9 mouse cellular contexts compared by ENCODE assay signal in genomic region chr14:61112404-61112803, GRCm38 (mm10). TPM values are rescaled to one million over a fixed set of nuclear protein-coding genes. Genes with fewer than 3 reads are reported as not detected.
DNase-seq lines count a peak whose midpoint lies in the region; ATAC-seq and TF ChIP-seq lines count a peak whose summit lies in the region.
"Had no signal": no experiment of that assay in that cellular context is flagged by ENCODE, and none has a peak within 500 bp of the region (broad histone marks: within the 10 kb centered on the region; RNA-seq: fewer than 3 reads in every experiment).

No protein-coding gene starts in this region.

- H3K4me2 ChIP-seq in heart, embryonic 12.5 days: no peak overlapping the region
- H3K4me2 ChIP-seq in forebrain, embryonic 16.5 days (ENCODE audit: low read length): 0 out of 2 replicates have a peak overlapping the region, but pooled peaks have one; percentile 13
- no peak overlapping the region for H3K4me2 ChIP-seq in hindbrain, postnatal 0 days (ENCODE audit: low read depth, low read length)
- 0 out of 2 replicates have a peak overlapping the region, but pooled peaks have one; percentile 18 for H3K4me2 ChIP-seq in midbrain, embryonic 16.5 days (ENCODE audit: low read length)

- 7% methylated on average over 11 of the region's 11 CpGs for WGBS in heart, embryonic 12.5 days
- WGBS in forebrain, embryonic 16.5 days: 1% methylated on average over 11 of the region's 11 CpGs
- WGBS in hindbrain, postnatal 0 days: 2% methylated on average over 11 of the region's 11 CpGs
- 3% methylated on average over 11 of the region's 11 CpGs for WGBS in midbrain, embryonic 16.5 days

- no peak for ATAC-seq in heart, embryonic 12.5 days (ENCODE audit: insufficient number of reproducible peaks, low FRiP score)
- peak; percentile 77 for ATAC-seq in forebrain, embryonic 16.5 days
- peak; percentile 81 for ATAC-seq in hindbrain, postnatal 0 days
- ATAC-seq in midbrain, embryonic 16.5 days: peak; percentile 78

- no peak overlapping the region for H3K9ac ChIP-seq in heart, embryonic 12.5 days
- no peak overlapping the region for H3K9ac ChIP-seq in forebrain, embryonic 16.5 days (replicated peaks; ENCODE audit: low read depth, low read length)
- no peak overlapping the region for H3K9ac ChIP-seq in hindbrain, postnatal 0 days (replicated peaks; ENCODE audit: low read length)
- H3K9ac ChIP-seq in midbrain, embryonic 16.5 days (ENCODE audit: low read depth, low read length): no peak overlapping the region

- no peak overlapping the region for H3K4me3 ChIP-seq in heart, embryonic 12.5 days
- no peak overlapping the region for H3K4me3 ChIP-seq in forebrain, embryonic 16.5 days (replicated peaks; ENCODE audit: low read length)
- H3K4me3 ChIP-seq in hindbrain, postnatal 0 days (ENCODE audit: low read length): no peak overlapping the region
- no peak overlapping the region for H3K4me3 ChIP-seq in midbrain, embryonic 16.5 days (ENCODE audit: low read depth, low read length)

- peak; percentile 42 to 87 for DNase-seq in heart, adult 18-20 months
- peak; percentile 40 for DNase-seq in cerebellum, adult 11-12 months
- DNase-seq in hindbrain, postnatal 0 days (ENCODE audit: low spot score): peak; percentile 93
- peak; percentile 80 to 81 for DNase-seq in left cerebral cortex, postnatal 25 days (ENCODE audit: low spot score in 2 of 2)
- peak; percentile 32 to 62 for DNase-seq in spleen, postnatal 14 days (ENCODE audit: low spot score in 2 of 2)

- H3K36me3 ChIP-seq in heart, embryonic 12.5 days: no peaks in the 10 kb centered on the region
- H3K36me3 ChIP-seq in forebrain, embryonic 16.5 days (ENCODE audit: control insufficient read depth, insufficient read depth): no peaks in the 10 kb centered on the region
- no peaks in the 10 kb centered on the region for H3K36me3 ChIP-seq in hindbrain, postnatal 0 days (ENCODE audit: insufficient read depth, low read length)
- no peaks in the 10 kb centered on the region for H3K36me3 ChIP-seq in midbrain, embryonic 16.5 days (ENCODE audit: control insufficient read depth, insufficient read depth, low read length)
- H3K36me3 ChIP-seq: G1E had no signal

- peak; percentile 93 for TF ChIP-seq CTCF in hindbrain, postnatal 0 days (IDR thresholded peaks at IDR 0.05; ENCODE audit: low read depth)

- no peaks in the 10 kb centered on the region for H3K4me1 ChIP-seq in heart, embryonic 12.5 days (replicated peaks)
- H3K4me1 ChIP-seq in forebrain, embryonic 16.5 days (replicated peaks; ENCODE audit: control insufficient read depth, insufficient read depth, low read length): 0 out of 2 replicates have a peak, but pooled peaks cover 2% of the 10 kb centered on the region
- H3K4me1 ChIP-seq in hindbrain, postnatal 0 days (ENCODE audit: insufficient read depth, low read length): no peaks in the 10 kb centered on the region
- H3K4me1 ChIP-seq in midbrain, embryonic 16.5 days (ENCODE audit: control insufficient read depth, insufficient read depth, low read length): no peaks in the 10 kb centered on the region

- intact Hi-C loops in left cerebral cortex, postnatal 25 days (cut with DNase I): loop anchor here (1.0 kb wide), 1 partner anchor 313 kb away; no protein-coding TSS in a partner anchor

- no peaks in the 10 kb centered on the region for H3K27me3 ChIP-seq in heart, embryonic 12.5 days (replicated peaks)
- no peaks in the 10 kb centered on the region for H3K27me3 ChIP-seq in forebrain, embryonic 16.5 days (replicated peaks; ENCODE audit: control insufficient read depth, insufficient read depth, low read length)
- H3K27me3 ChIP-seq in hindbrain, postnatal 0 days (ENCODE audit: insufficient read depth, low read length): no peaks in the 10 kb centered on the region
- H3K27me3 ChIP-seq in midbrain, embryonic 16.5 days (ENCODE audit: control insufficient read depth, insufficient read depth, low read depth, low read length): no peaks in the 10 kb centered on the region

- H3K27ac ChIP-seq in heart, embryonic 12.5 days (ENCODE audit: poor library complexity, severe bottlenecking): no peak overlapping the region
- no peak overlapping the region for H3K27ac ChIP-seq in forebrain, embryonic 16.5 days (ENCODE audit: low read length)
- H3K27ac ChIP-seq in hindbrain, postnatal 0 days: no peak overlapping the region
- H3K27ac ChIP-seq in midbrain, embryonic 16.5 days (ENCODE audit: low read length): no peak overlapping the region

- no peaks in the 10 kb centered on the region for H3K9me3 ChIP-seq in heart, embryonic 12.5 days (replicated peaks)
- no peaks in the 10 kb centered on the region for H3K9me3 ChIP-seq in forebrain, embryonic 16.5 days (ENCODE audit: control insufficient read depth, low read length)
- no peaks in the 10 kb centered on the region for H3K9me3 ChIP-seq in hindbrain, postnatal 0 days (ENCODE audit: low read length)
- no peaks in the 10 kb centered on the region for H3K9me3 ChIP-seq in midbrain, embryonic 16.5 days (replicated peaks; ENCODE audit: control insufficient read depth, low read length, poor library complexity, severe bottlenecking)
- H3K9me3 ChIP-seq: G1E had no signal

RNA-seq across cellular contexts. Expression of gene Sacs, which starts 25.9 kb away (rescaled TPM):
- total RNA-seq in heart, adult 18-20 months (2021): 10 to 100 TPM; 20.9 to 21.0 TPM
- 6.3 and 6.6 TPM in 2 replicates for polyA plus RNA-seq in heart, embryonic 12.5 days (2016; fragmentation: Nextera tagmentation; extraction: Ambion mirVana)
- polyA plus RNA-seq in forebrain, embryonic 16.5 days (2015; fragmentation: Nextera tagmentation; extraction: Ambion mirVana): 9.4 and 10.1 TPM in 2 replicates
- total RNA-seq in hindbrain, postnatal 0 days (2014; rRNA removed): 37.1 and 37.7 TPM in 2 replicates
- polyA plus RNA-seq in hindbrain, postnatal 0 days (2015; fragmentation: Nextera tagmentation; extraction: Ambion mirVana): 6.6 and 7.2 TPM in 2 replicates
- 10 to 100 TPM; 59.7 to 68.4 TPM for total RNA-seq in left cerebral cortex, postnatal 25 days (2021)
- 7.0 and 7.5 TPM in 2 replicates for polyA plus RNA-seq in midbrain, embryonic 16.5 days (2015; fragmentation: Nextera tagmentation; extraction: Ambion mirVana)

Comparison
In these comparisons a context has a peak if more than half of its experiments do, and no peak if none do; other contexts are left out.
1. DNase-seq: peak in every context shown above with its lines; median percentile 93 in hindbrain, postnatal 0 days; 80 in left cerebral cortex, postnatal 25 days; 64 in heart, adult 18-20 months; 47 in spleen, postnatal 14 days; 40 in cerebellum, adult 11-12 months.
2. H3K4me2 ChIP-seq: peak in forebrain, embryonic 16.5 days (single experiment) and midbrain, embryonic 16.5 days (single experiment); none in heart, embryonic 12.5 days (single experiment) and hindbrain, postnatal 0 days (single experiment).